In the genomic region with DNA sequence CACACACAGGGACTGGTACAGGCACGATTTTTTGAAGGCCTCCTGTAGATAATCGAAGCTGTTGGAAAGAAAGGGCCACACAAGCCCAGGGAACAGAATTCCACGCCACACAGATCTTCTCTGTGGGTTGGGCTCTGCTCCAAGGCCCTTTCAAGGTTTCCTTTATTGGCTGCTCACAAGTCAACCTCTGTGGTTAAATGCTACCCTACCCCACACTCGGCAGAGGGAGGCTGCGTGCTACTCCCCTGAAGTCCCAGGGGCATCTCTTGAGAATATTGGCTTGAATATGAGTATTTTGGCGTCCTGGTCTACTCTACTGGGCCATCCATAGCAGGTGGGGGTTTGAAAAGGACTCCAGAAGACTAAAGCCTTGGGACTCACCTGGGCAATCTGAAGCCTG, we compare ENCODE assay signal across 18 mouse cellular contexts. TPM values are rescaled to one million over a fixed set of nuclear protein-coding genes. Genes with fewer than 3 reads are reported as not detected.
A peak's percentile ranks its signal among the peaks of the same experiment; 100 is the strongest.
DNase-seq lines count a peak whose midpoint lies in the region; ATAC-seq and TF ChIP-seq lines count a peak whose summit lies in the region.
"Had no signal": no experiment of that assay in that cellular context is flagged by ENCODE, and none has a peak within 500 bp of the region (broad histone marks: within the 10 kb centered on the region; RNA-seq: fewer than 3 reads in every experiment).

No protein-coding gene starts in this region.

- WGBS in thymus, adult 2 months: 9% methylated on average over 6 of the region's 6 CpGs
- WGBS in liver, embryonic 13.5 days (ENCODE audit: insufficient replicate concordance): 26% methylated on average over 6 of the region's 6 CpGs
- 78% methylated on average over 6 of the region's 6 CpGs for WGBS in stomach, postnatal 0 days

- H3K36me3 ChIP-seq in thymus, adult 2 months (ENCODE audit: control insufficient read depth, insufficient read depth, low read length): no peaks in the 10 kb centered on the region
- H3K36me3 ChIP-seq in MEL (ENCODE audit: control insufficient read depth in 1 of 2, insufficient read depth in 2 of 2, low read length in 2 of 2): peaks cover 0 to 33% of the 10 kb centered on the region in 2 experiments; a peak in 2 of 4 replicates
- no peaks in the 10 kb centered on the region for H3K36me3 ChIP-seq in liver, embryonic 13.5 days
- no peaks in the 10 kb centered on the region; the same call in 1 of the 2 replicates for H3K36me3 ChIP-seq in splenic B cell, adult 2 months (ENCODE audit: control insufficient read depth, insufficient read depth, low read length, poor library complexity, severe bottlenecking)
- H3K36me3 ChIP-seq in stomach, postnatal 0 days (ENCODE audit: control insufficient read depth, insufficient read depth, low read length): no peaks in the 10 kb centered on the region
- H3K36me3 ChIP-seq: forebrain, embryonic 15.5 days had no signal

- peak overlapping the region; percentile 45 for H3K4me3 ChIP-seq in thymus, adult 2 months (ENCODE audit: control insufficient read depth, insufficient read depth, low read length)
- H3K4me3 ChIP-seq in MEL (ENCODE audit: control insufficient read depth in 1 of 2, insufficient read depth in 1 of 2, low read depth in 2 of 2, low read length in 2 of 2): peak overlapping the region; percentile 45 to 87
- H3K4me3 ChIP-seq in liver, embryonic 13.5 days (replicated peaks): peak overlapping the region; percentile 39
- H3K4me3 ChIP-seq in stomach, postnatal 0 days (ENCODE audit: low read depth, low read length): no peak overlapping the region
- H3K4me3 ChIP-seq: forebrain, embryonic 15.5 days; gastrocnemius, adult 2 months; heart, adult 2 months had no signal

- DNase-seq in thymus, adult 2 months: no peak
- DNase-seq in thymus, postnatal 14 days: no peak
- DNase-seq in MEL (ENCODE audit: low read depth, low spot score): peak; percentile 67
- no peak for DNase-seq in liver, embryonic 13.5 days
- peak; percentile 61 for DNase-seq in splenic B cell, adult 2 months (ENCODE audit: low read depth, low spot score)
- DNase-seq in cerebellum, postnatal 4 days (ENCODE audit: low spot score in 2 of 2): no peak
- no peak for DNase-seq in stomach, postnatal 0 days (ENCODE audit: low spot score)
- DNase-seq: adrenal gland, adult 2 months; cerebellum, adult 9-10 months; gastrocnemius, adult 2 months; heart, adult 2 months; heart, postnatal 10 days; kidney, adult 8-10 months; kidney, postnatal 36 days; lung, embryonic 14.5 days; retina, postnatal 1 day had no signal

- no peaks in the 10 kb centered on the region for H3K9me3 ChIP-seq in MEL (replicated peaks; ENCODE audit: insufficient read depth, low read length)
- no peaks in the 10 kb centered on the region for H3K9me3 ChIP-seq in liver, embryonic 13.5 days (replicated peaks)
- no peaks in the 10 kb centered on the region for H3K9me3 ChIP-seq in stomach, postnatal 0 days (ENCODE audit: control insufficient read depth, low read length)
- H3K9me3 ChIP-seq: forebrain, embryonic 15.5 days had no signal

- TF ChIP-seq CTCF in thymus, adult 2 months (IDR thresholded peaks at IDR 0.05; ENCODE audit: borderline replicate concordance, control insufficient read depth, extremely low read depth, insufficient read depth, low read length, poor library complexity): no peak
- no peak for TF ChIP-seq CTCF in MEL (IDR thresholded peaks at IDR 0.05 in 2 of 3, conservative IDR thresholded peaks at IDR 0.05 in 1 of 3; ENCODE audit: control insufficient read depth in 1 of 3, insufficient read depth in 1 of 3, low read depth in 2 of 3, low read length in 3 of 3, poor library complexity in 1 of 3, severe bottlenecking in 1 of 3)
- TF ChIP-seq CTCF in stomach, postnatal 0 days (IDR thresholded peaks at IDR 0.05; ENCODE audit: low read depth): no peak

- TF ChIP-seq POLR2A in thymus, adult 2 months (IDR thresholded peaks at IDR 0.05; ENCODE audit: control insufficient read depth, extremely low read depth, insufficient read depth, low read length, poor library complexity): no peak
- no peak; a peak in 1 of 4 replicates for TF ChIP-seq POLR2A in MEL (IDR thresholded peaks at IDR 0.05; ENCODE audit: control insufficient read depth in 1 of 2, insufficient read depth in 1 of 2, low read depth in 1 of 2, low read length in 2 of 2, poor library complexity in 1 of 2)

- no peak for TF ChIP-seq RAD21 in MEL (IDR thresholded peaks at IDR 0.05; ENCODE audit: low read depth, low read length)

- no peak for TF ChIP-seq EP300 in MEL (IDR thresholded peaks at IDR 0.05; ENCODE audit: low read depth in 1 of 2, low read length in 2 of 2)
- no peak for TF ChIP-seq EP300 in stomach, postnatal 0 days (optimal IDR thresholded peaks at IDR 0.05)

- no peaks in the 10 kb centered on the region for H3K27me3 ChIP-seq in thymus, adult 2 months (ENCODE audit: control insufficient read depth, insufficient read depth, low read length)
- no peaks in the 10 kb centered on the region for H3K27me3 ChIP-seq in MEL (ENCODE audit: control insufficient read depth in 1 of 2, insufficient read depth in 2 of 2, low read length in 2 of 2)
- no peaks in the 10 kb centered on the region for H3K27me3 ChIP-seq in liver, embryonic 13.5 days
- no peaks in the 10 kb centered on the region for H3K27me3 ChIP-seq in splenic B cell, adult 2 months (ENCODE audit: control insufficient read depth, insufficient read depth, low read length, poor library complexity, severe bottlenecking)
- no peaks in the 10 kb centered on the region for H3K27me3 ChIP-seq in stomach, postnatal 0 days (ENCODE audit: control insufficient read depth, insufficient read depth, low read length)
- H3K27me3 ChIP-seq: forebrain, embryonic 15.5 days had no signal

- peak overlapping the region; percentile 8; the same call in 1 of the 2 replicates for H3K27ac ChIP-seq in thymus, adult 2 months (ENCODE audit: control insufficient read depth, insufficient read depth, low read length)
- peak overlapping the region; percentile 91 for H3K27ac ChIP-seq in MEL (ENCODE audit: control insufficient read depth, low read depth, low read length)
- peak overlapping the region; percentile 84 for H3K27ac ChIP-seq in liver, embryonic 13.5 days
- H3K27ac ChIP-seq in stomach, postnatal 0 days (replicated peaks): no peak overlapping the region
- H3K27ac ChIP-seq: forebrain, embryonic 15.5 days; gastrocnemius, adult 2 months; heart, adult 2 months; hindbrain, embryonic 14.5 days had no signal

- ATAC-seq in liver, embryonic 13.5 days (ENCODE audit: low read depth): no peak
- ATAC-seq in stomach, postnatal 0 days (ENCODE audit: low FRiP score, low TSS enrichment): no peak
- ATAC-seq: forebrain, embryonic 15.5 days had no signal

- peaks cover 35% of the 10 kb centered on the region for H3K4me1 ChIP-seq in thymus, adult 2 months (replicated peaks; ENCODE audit: control insufficient read depth, insufficient read depth, low read length)
- peaks cover 19 to 51% of the 10 kb centered on the region in 2 experiments for H3K4me1 ChIP-seq in MEL (ENCODE audit: control insufficient read depth in 1 of 2, insufficient read depth in 2 of 2, low read length in 2 of 2)
- H3K4me1 ChIP-seq in liver, embryonic 13.5 days (replicated peaks): peaks cover 69% of the 10 kb centered on the region
- no peaks in the 10 kb centered on the region for H3K4me1 ChIP-seq in stomach, postnatal 0 days (replicated peaks; ENCODE audit: control insufficient read depth, insufficient read depth)
- H3K4me1 ChIP-seq: forebrain, embryonic 15.5 days had no signal

- peak overlapping the region; percentile 58 for H3K4me2 ChIP-seq in liver, embryonic 13.5 days
- no peak overlapping the region for H3K4me2 ChIP-seq in stomach, postnatal 0 days (replicated peaks; ENCODE audit: low read depth)
- H3K4me2 ChIP-seq: forebrain, embryonic 15.5 days; hindbrain, embryonic 14.5 days; lung, embryonic 14.5 days had no signal

- H3K9ac ChIP-seq in MEL (ENCODE audit: control insufficient read depth, low read depth, low read length, poor library complexity, severe bottlenecking): peak overlapping the region; percentile 75
- H3K9ac ChIP-seq in liver, embryonic 13.5 days: peak overlapping the region; percentile 64
- no peak overlapping the region for H3K9ac ChIP-seq in stomach, postnatal 0 days (ENCODE audit: low read length)
- H3K9ac ChIP-seq: forebrain, embryonic 15.5 days; hindbrain, embryonic 14.5 days; lung, embryonic 14.5 days had no signal

- peaks cover 5% of the 10 kb centered on the region for H3K79me2 ChIP-seq in MEL (ENCODE audit: control insufficient read depth, insufficient read depth, low read length, poor library complexity)

RNA-seq across cellular contexts. Expression of gene Cnr2, which starts 1.0 kb away (rescaled TPM):
- polyA plus RNA-seq in thymus, adult 2 months (2012; rRNA removed): 9.3 and 9.5 TPM in 2 replicates
- total RNA-seq in MEL (2012; rRNA removed): 9.8 and 10.2 TPM in 2 replicates
- polyA plus RNA-seq in MEL (2012; ENCODE audit: insufficient read depth in 1 of 2, insufficient read length in 2 of 2, low read depth in 1 of 2, low replicate concordance in 2 of 2, missing spikeins in 1 of 2): 1 to 10 TPM in 1 of 2 experiments, not detected in 1; 6.8 TPM
- polyA plus RNA-seq in liver, embryonic 13.5 days (2015; fragmentation: Nextera tagmentation; extraction: Ambion mirVana): 2.5 and 3.0 TPM in 2 replicates
- 0.10 and 0.11 TPM in 2 replicates for polyA plus RNA-seq in stomach, postnatal 0 days (2015; fragmentation: Nextera tagmentation; extraction: Ambion mirVana)

RNA-seq across cellular contexts. Expression of gene Pnrc2, which starts 22.5 kb away (rescaled TPM):
- polyA plus RNA-seq in thymus, adult 2 months (2012; rRNA removed): 26.7 and 28.6 TPM in 2 replicates
- total RNA-seq in MEL (2012; rRNA removed): 49.8 and 50.7 TPM in 2 replicates
- polyA plus RNA-seq in MEL (2012; ENCODE audit: insufficient read depth in 1 of 2, insufficient read length in 2 of 2, low read depth in 1 of 2, low replicate concordance in 2 of 2, missing spikeins in 1 of 2): 10 to 100 TPM; 48.0 to 76.3 TPM
- 88.0 and 109 TPM in 2 replicates for polyA plus RNA-seq in liver, embryonic 13.5 days (2015; fragmentation: Nextera tagmentation; extraction: Ambion mirVana)
- 101 TPM in 2 replicates for polyA plus RNA-seq in stomach, postnatal 0 days (2015; fragmentation: Nextera tagmentation; extraction: Ambion mirVana)

RNA-seq across cellular contexts. Expression of gene Fuca1, which starts 24.4 kb away (rescaled TPM):
- 37.5 and 43.5 TPM in 2 replicates for polyA plus RNA-seq in thymus, adult 2 months (2012; rRNA removed)
- 26.8 and 33.7 TPM in 2 replicates for total RNA-seq in MEL (2012; rRNA removed)
- polyA plus RNA-seq in MEL (2012; ENCODE audit: insufficient read depth in 1 of 2, insufficient read length in 2 of 2, low read depth in 1 of 2, low replicate concordance in 2 of 2, missing spikeins in 1 of 2): 10 to 100 TPM in 1 of 2 experiments, not detected in 1; 48.6 TPM
- 18.1 and 21.4 TPM in 2 replicates for polyA plus RNA-seq in liver, embryonic 13.5 days (2015; fragmentation: Nextera tagmentation; extraction: Ambion mirVana)
- 171 and 179 TPM in 2 replicates for polyA plus RNA-seq in stomach, postnatal 0 days (2015; fragmentation: Nextera tagmentation; extraction: Ambion mirVana)

RNA-seq across cellular contexts. Expression of gene Srsf10, which starts 40.6 kb away (rescaled TPM):
- 194 and 220 TPM in 2 replicates for polyA plus RNA-seq in thymus, adult 2 months (2012; rRNA removed)
- total RNA-seq in MEL (2012; rRNA removed): 129 and 142 TPM in 2 replicates
- polyA plus RNA-seq in MEL (2012; ENCODE audit: insufficient read depth in 1 of 2, insufficient read length in 2 of 2, low read depth in 1 of 2, low replicate concordance in 2 of 2, missing spikeins in 1 of 2): 100 to 1,000 TPM; 222 to 361 TPM
- 119 and 147 TPM in 2 replicates for polyA plus RNA-seq in liver, embryonic 13.5 days (2015; fragmentation: Nextera tagmentation; extraction: Ambion mirVana)
- 83.7 and 88.1 TPM in 2 replicates for polyA plus RNA-seq in stomach, postnatal 0 days (2015; fragmentation: Nextera tagmentation; extraction: Ambion mirVana)

RNA-seq across cellular contexts. Expression of gene Hmgcl, which starts 50.1 kb away (rescaled TPM):
- polyA plus RNA-seq in thymus, adult 2 months (2012; rRNA removed): 46.4 and 53.1 TPM in 2 replicates
- total RNA-seq in MEL (2012; rRNA removed): 48.5 and 48.7 TPM in 2 replicates
- 10 to 100 TPM in 1 of 2 experiments, not detected in 1; 66.5 TPM for polyA plus RNA-seq in MEL (2012; ENCODE audit: insufficient read depth in 1 of 2, insufficient read length in 2 of 2, low read depth in 1 of 2, low replicate concordance in 2 of 2, missing spikeins in 1 of 2)
- polyA plus RNA-seq in liver, embryonic 13.5 days (2015; fragmentation: Nextera tagmentation; extraction: Ambion mirVana): 71.9 and 73.5 TPM in 2 replicates
- 154 and 163 TPM in 2 replicates for polyA plus RNA-seq in stomach, postnatal 0 days (2015; fragmentation: Nextera tagmentation; extraction: Ambion mirVana)

Comparison
In these comparisons a context has a peak if more than half of its experiments do, and no peak if none do; other contexts are left out.
1. DNase-seq: peak in MEL (single experiment) and splenic B cell, adult 2 months (single experiment); none in thymus, adult 2 months (single experiment), thymus, postnatal 14 days (single experiment), liver, embryonic 13.5 days (single experiment), cerebellum, postnatal 4 days (0 of 2) and stomach, postnatal 0 days (single experiment).